Mouse (Mus musculus) c-Kit-positive CD71-negative TER-119-negative erythroid progenitor cells, embryonic 14.5 days (primary cell): ENCODE measurements around the gene 2310009B15Rik.

Experiments used
- DNase-seq: peaks from one replicate; pipeline ENCODE4 v3.0.0-alpha.2; 2013; ENCODE audit warnings: low read depth

2310009B15Rik gene

GRCm38 (mm10) chr1:138842756-138843155 lies 13.9 kb downstream of the 2310009B15Rik start:
- DNase-seq, result no peak

- DNase-seq, result no peak
Observed at GRCm38 (mm10) chr1:138842315-138842714, 14.3 kb downstream of the 2310009B15Rik start.

DNA sequence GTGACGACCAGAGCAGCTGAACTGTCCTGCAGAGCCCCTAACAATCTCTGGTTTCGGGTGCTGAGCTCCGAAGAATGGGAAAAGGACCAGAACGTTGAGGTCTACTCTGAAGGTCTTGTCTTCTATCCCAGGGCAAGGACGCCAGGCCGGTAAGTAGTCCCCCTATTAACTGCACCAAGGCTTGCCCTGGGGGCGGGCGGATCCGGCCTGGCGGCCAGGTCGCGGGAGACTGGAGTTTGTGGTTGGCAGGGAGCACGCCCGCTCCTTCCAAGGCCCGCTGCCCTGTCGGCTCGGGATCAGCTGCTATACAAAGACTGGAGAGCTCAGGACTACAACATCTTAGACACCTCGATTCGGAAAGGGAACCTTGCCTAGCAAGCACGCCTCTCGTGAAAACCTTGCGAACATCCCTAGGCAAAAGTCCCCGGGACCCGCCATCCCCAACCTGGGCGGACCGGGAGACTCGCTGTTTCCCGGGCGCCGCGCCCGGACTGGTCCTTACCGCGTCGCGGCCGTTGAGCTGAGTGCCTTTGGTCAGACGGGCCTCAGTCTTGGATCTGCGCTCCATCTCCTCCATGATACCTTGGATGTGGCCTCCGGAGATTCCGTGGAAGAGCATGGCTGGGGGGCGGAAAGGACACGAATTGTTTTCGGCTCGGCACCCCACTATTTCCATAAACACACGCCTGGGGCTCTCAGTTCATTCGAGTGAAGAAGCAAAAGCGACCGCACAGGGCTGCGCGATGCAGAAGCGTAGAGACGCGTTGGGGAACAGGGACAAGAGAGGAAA lies 15.2 kb downstream of the 2310009B15Rik start:
- DNase-seq, result no peak

- DNase-seq, result no peak
Observed at GRCm38 (mm10) chr1:138840440-138841305, 16.0 kb downstream of the 2310009B15Rik start.

- DNase-seq, result no peak
Observed at GRCm38 (mm10) chr1:138839809-138840430, 16.7 kb downstream of the 2310009B15Rik start.

GRCm38 (mm10) chr1:138839291-138839690 lies 17.4 kb downstream of the 2310009B15Rik start:
- DNase-seq, result no peak

DNA sequence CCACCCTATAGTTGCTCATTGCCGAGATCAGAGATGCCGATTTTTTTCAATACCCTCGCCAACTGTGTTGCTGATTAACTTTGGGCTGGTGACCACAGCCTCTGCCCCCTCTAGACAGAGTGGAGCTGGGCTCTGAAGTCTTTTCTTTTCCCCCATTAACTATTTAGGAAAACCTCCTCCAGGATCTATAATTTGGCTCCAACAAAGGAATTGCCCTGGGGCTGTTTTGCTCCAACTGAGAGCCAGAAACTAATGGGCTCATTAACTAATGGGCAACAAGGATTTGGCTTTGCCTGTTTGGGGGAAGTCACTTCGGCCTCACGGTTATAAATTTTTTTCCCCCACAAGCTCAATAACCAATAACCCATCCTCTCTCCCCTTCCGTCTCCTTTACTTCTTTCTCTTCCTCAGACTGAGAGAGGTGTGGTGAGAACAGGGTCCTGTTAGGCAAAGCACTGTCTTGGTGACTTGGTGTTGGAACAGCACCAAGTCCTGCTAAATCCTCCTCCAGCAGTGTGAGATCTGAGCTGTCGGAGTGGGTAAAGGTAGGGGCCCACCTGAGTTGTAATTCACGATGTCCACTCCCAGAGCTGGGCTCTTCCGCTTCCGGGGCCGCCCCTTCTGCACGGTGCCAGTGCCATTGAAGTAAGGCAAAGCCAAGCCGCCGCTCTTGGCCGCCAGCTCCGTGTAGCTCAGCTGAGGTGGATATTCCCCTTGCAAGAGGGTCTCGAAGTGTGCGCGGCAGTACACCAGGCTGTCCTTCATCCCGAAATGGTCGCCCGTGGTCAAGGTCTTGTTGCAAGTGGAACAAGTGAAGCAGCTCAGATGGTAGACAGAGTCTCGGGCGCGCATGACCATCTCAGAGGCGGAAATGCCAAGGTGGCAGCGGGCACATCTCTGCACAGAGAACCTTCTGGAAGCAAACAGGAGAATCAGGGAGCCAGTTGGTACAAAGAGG lies 18.6 kb downstream of the 2310009B15Rik start:
- no peak for DNase-seq

DNA sequence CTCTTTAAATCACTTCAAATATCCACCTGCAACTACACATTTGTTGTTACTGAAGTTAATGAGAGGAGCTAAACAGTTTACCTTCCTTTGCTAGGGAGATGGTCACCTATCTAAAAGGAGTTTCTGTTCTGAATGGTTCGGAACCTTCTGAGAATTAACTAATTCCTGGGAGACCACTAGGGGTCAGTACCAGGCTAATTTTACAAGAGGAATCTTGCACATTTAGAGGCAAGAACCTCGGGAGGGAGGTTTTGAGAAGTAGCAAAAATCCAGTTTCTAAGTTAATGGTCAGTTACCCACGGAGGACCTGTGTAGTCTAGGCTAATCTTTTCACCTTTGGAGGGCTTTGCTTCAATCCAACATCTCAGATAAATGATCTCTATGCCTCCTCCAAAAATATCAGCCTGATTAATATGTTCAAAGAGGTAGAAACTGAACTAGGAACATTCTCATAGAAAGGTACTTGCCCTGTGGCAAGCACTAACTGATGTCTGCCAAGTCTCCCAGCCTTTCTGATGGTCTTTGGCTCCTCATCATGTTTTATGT lies 21.2 kb downstream of the 2310009B15Rik start:
- no peak for DNase-seq

DNA sequence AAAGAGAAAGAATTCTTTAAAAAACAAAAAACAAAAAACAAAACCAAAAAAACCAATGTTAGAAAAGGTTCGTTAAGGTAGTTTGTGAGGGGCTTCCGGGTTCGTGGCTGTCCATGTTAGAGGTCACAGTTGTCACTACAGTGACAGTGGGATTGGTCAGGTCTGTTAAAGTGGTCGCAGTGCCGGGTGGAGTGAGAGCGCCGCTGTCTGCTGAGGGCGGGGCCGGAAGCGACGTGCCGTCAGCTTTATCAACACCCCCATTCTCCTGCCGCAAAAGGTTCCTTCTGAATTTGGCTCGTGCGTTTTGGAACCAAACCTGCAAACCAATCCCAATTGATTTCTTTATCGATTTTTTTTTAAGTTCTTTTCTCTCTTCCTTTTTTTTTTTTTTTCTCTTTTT lies 25.3 kb downstream of the 2310009B15Rik start:
- DNase-seq, result peak; percentile 50

DNA sequence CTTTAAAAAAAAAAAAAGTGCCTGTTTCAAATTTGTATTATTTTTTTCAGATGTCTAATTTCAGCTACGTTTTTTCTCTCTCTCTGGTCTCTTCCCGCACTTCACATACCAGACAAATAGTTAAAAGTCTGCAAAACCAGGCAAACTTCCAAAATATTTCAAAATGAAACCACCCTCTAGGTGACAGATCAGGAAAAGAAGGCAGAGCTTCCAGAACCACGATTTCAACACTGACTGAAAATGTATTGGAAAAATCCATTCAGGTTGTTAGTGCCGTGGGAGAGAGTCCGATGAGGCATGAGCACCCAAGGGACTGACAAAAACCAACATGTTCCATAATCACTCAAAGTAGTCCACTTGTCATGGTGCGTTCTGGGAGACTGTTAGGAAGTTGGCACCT lies 29.8 kb downstream of the 2310009B15Rik start:
- DNase-seq, result no peak

GRCm38 (mm10) chr1:138822985-138823322 lies 33.7 kb downstream of the 2310009B15Rik start:
- DNase-seq, result no peak

DNA sequence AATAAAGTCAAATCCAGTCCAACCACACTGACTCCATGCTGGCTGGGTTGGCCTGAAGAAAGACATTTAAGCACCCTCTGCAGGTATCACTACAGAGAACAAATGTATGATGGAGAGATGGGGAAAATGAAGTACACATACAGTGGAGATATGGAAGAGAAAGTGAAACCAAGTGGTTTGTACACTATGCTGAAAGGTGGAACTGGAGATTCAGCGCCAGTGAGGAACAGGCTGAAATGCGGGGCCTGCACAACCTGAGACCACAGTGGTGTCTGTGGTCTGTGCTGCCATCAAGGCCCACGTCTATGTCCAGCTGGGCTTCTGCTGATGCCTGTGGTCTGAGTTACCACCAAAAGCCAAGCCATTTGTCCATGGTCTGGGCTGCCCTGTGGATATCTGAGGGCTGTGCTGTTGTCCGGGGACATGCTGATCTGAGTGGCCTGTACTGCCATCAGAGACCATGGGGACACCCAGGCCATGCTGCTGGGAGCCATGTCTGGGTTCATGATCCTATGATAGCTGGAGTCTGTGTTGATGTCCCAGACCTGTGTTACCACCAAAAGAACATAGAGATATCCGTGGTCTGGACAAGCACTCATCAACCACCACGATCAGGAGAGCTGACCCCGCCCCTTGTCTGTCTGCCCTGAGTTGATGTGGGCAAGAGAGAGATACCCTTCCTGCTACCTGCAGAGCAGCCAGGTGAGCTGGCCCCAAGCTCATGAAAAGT lies 34.2 kb downstream of the 2310009B15Rik start:
- no peak for DNase-seq
